9 mouse cellular contexts compared by ENCODE assay signal in genomic region chr16:43434941-43435340, GRCm38 (mm10).
DNase-seq lines count a peak whose midpoint lies in the region; ATAC-seq and TF ChIP-seq lines count a peak whose summit lies in the region.
"Had no signal": no experiment of that assay in that cellular context is flagged by ENCODE, and none has a peak within 500 bp of the region (broad histone marks: within the 10 kb centered on the region; RNA-seq: fewer than 3 reads in every experiment).

No protein-coding gene starts in this region.

- H3K4me3 ChIP-seq in layer of hippocampus, adult 2 months: no peak overlapping the region
- no peak overlapping the region for H3K4me3 ChIP-seq in MEL (ENCODE audit: control insufficient read depth in 1 of 2, insufficient read depth in 1 of 2, low read depth in 2 of 2, low read length in 2 of 2)
- no peak overlapping the region for H3K4me3 ChIP-seq in hindbrain, embryonic 12.5 days
- H3K4me3 ChIP-seq: embryonic facial prominence, embryonic 13.5 days; myocyte had no signal

- TF ChIP-seq POLR2A in MEL (IDR thresholded peaks at IDR 0.05; ENCODE audit: control insufficient read depth in 1 of 2, insufficient read depth in 1 of 2, low read depth in 1 of 2, low read length in 2 of 2, poor library complexity in 1 of 2): no peak

- TF ChIP-seq EP300 in MEL (IDR thresholded peaks at IDR 0.05; ENCODE audit: low read depth in 1 of 2, low read length in 2 of 2): no peak

- peak overlapping the region; percentile 21 for H3K27ac ChIP-seq in layer of hippocampus, adult 2 months
- H3K27ac ChIP-seq in MEL (ENCODE audit: control insufficient read depth, low read depth, low read length): no peak overlapping the region
- no peak overlapping the region for H3K27ac ChIP-seq in hindbrain, embryonic 12.5 days
- H3K27ac ChIP-seq: embryonic facial prominence, embryonic 13.5 days had no signal

- H3K36me3 ChIP-seq in MEL (ENCODE audit: control insufficient read depth in 1 of 2, insufficient read depth in 2 of 2, low read length in 2 of 2): no peaks in the 10 kb centered on the region
- no peaks in the 10 kb centered on the region for H3K36me3 ChIP-seq in hindbrain, embryonic 12.5 days
- H3K36me3 ChIP-seq: embryonic facial prominence, embryonic 13.5 days had no signal

- peak; percentile 68 for ATAC-seq in cerebellum, adult (ENCODE audit: insufficient number of reproducible peaks, low FRiP score, low TSS enrichment)
- ATAC-seq in hindbrain, embryonic 12.5 days (ENCODE audit: low FRiP score): 0 out of 2 replicates have a peak, but pooled peaks have one; percentile 43

- H3K79me2 ChIP-seq in MEL (ENCODE audit: control insufficient read depth, insufficient read depth, low read length, poor library complexity): no peaks in the 10 kb centered on the region

- TF ChIP-seq RAD21 in MEL (IDR thresholded peaks at IDR 0.05; ENCODE audit: low read depth, low read length): peak; percentile 12

- peak; percentile 81 for TF ChIP-seq CTCF in layer of hippocampus, adult 2 months (conservative IDR thresholded peaks at IDR 0.05)
- TF ChIP-seq CTCF in MEL (IDR thresholded peaks at IDR 0.05 in 2 of 3, conservative IDR thresholded peaks at IDR 0.05 in 1 of 3; ENCODE audit: control insufficient read depth in 1 of 3, insufficient read depth in 1 of 3, low read depth in 2 of 3, low read length in 3 of 3, poor library complexity in 1 of 3, severe bottlenecking in 1 of 3): peak in 2 of 3 experiments; percentile 9 to 38; a peak in 3 of 6 replicates

- peak in 1 of 2 experiments; percentile 35 for DNase-seq in layer of hippocampus, adult 2 months (ENCODE audit: low spot score in 2 of 2)
- DNase-seq in layer of hippocampus, postnatal 36 days: no peak
- peak; percentile 8 for DNase-seq in MEL (ENCODE audit: low read depth, low spot score)
- DNase-seq in retina, embryonic 14.5 days (ENCODE audit: low spot score): peak; percentile 67
- no peak for DNase-seq in urinary bladder, postnatal 36 days (ENCODE audit: low spot score in 2 of 2)

- H3K4me1 ChIP-seq in MEL (ENCODE audit: control insufficient read depth in 1 of 2, insufficient read depth in 2 of 2, low read length in 2 of 2): no peaks in the 10 kb centered on the region
- H3K4me1 ChIP-seq in hindbrain, embryonic 12.5 days: no peaks in the 10 kb centered on the region
- H3K4me1 ChIP-seq: embryonic facial prominence, embryonic 13.5 days had no signal

- no peaks in the 10 kb centered on the region for H3K9me3 ChIP-seq in MEL (replicated peaks; ENCODE audit: insufficient read depth, low read length)
- H3K9me3 ChIP-seq in hindbrain, embryonic 12.5 days (replicated peaks): no peaks in the 10 kb centered on the region
- H3K9me3 ChIP-seq: embryonic facial prominence, embryonic 13.5 days had no signal

- no peak overlapping the region for H3K4me2 ChIP-seq in hindbrain, embryonic 12.5 days (replicated peaks)
- H3K4me2 ChIP-seq: embryonic facial prominence, embryonic 13.5 days had no signal

- no peak overlapping the region for H3K9ac ChIP-seq in MEL (ENCODE audit: control insufficient read depth, low read depth, low read length, poor library complexity, severe bottlenecking)
- H3K9ac ChIP-seq in hindbrain, embryonic 12.5 days: no peak overlapping the region
- H3K9ac ChIP-seq: embryonic facial prominence, embryonic 13.5 days had no signal

- WGBS in hindbrain, embryonic 12.5 days: 49% methylated on average over 3 of the region's 3 CpGs

- no peaks in the 10 kb centered on the region; a peak in 2 of 4 replicates for H3K27me3 ChIP-seq in MEL (ENCODE audit: control insufficient read depth in 1 of 2, insufficient read depth in 2 of 2, low read length in 2 of 2)
- H3K27me3 ChIP-seq in hindbrain, embryonic 12.5 days: no peaks in the 10 kb centered on the region
- H3K27me3 ChIP-seq: embryonic facial prominence, embryonic 13.5 days had no signal

TF ChIP-seq in MEL, 35 proteins besides CTCF, POLR2A, EP300 and RAD21:
- TF ChIP-seq RCOR1 (IDR thresholded peaks at IDR 0.05; ENCODE audit: low read depth, low read length) (no peak), USF2 (IDR thresholded peaks at IDR 0.05; ENCODE audit: borderline replicate concordance in 1 of 2, insufficient read depth in 1 of 2, low read depth in 1 of 2, low read length in 2 of 2) (no peak), CHD2 (IDR thresholded peaks at IDR 0.05; ENCODE audit: low read length) (no peak), HCFC1 (IDR thresholded peaks at IDR 0.05; ENCODE audit: low read depth, low read length) (no peak), ELF1 (IDR thresholded peaks at IDR 0.05; ENCODE audit: low read depth, low read length) (no peak), SMC3 (IDR thresholded peaks at IDR 0.05; ENCODE audit: low read depth, low read length) (peak; percentile 46), ZC3H11A (IDR thresholded peaks at IDR 0.05; ENCODE audit: low read depth, low read length) (no peak), POLR2AphosphoS5 (IDR thresholded peaks at IDR 0.05; ENCODE audit: borderline replicate concordance, low read depth, low read length) (no peak)

Comparison
In these comparisons a context has a peak if more than half of its experiments do, and no peak if none do; other contexts are left out.
1. DNase-seq: peak in MEL (single experiment) and retina, embryonic 14.5 days (single experiment); none in layer of hippocampus, postnatal 36 days (0 of 2) and urinary bladder, postnatal 36 days (0 of 2).